Mouse (Mus musculus): ENCODE measurements around the gene Tecpr1.

DNA sequence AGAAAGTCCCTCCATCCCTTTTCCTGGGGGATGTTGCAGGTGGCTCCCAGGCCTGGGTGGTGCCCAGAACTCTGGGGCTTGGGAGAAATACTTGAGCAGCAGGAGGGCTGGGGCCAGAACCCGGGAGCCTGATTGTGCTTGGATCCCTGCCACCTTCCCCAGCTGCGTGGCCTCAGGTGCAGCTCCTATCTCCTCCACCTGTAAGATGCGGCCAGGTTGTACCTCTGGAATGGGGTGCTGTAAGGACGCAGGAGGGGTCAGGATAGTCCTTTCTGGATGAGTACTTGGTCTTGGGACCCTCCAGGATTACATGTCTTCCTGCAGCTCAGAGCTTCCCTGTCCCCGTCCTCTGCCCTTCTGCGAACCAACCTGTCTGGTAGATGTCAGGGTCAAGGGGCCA lies 35.8 kb upstream of the Tecpr1 start:
- TF ChIP-seq POLR2A (IDR thresholded peaks at IDR 0.05; ENCODE audit: extremely low read depth, insufficient read depth, low read length) (no peak), CTCF (IDR thresholded peaks at IDR 0.05; ENCODE audit: low read depth, low read length) (no peak)

Measured in liver, adult 2 months (tissue).